8 mouse cellular contexts compared by ENCODE assay signal in genomic region chr15:96551569-96552380, GRCm38 (mm10).
DNase-seq lines count a peak whose midpoint lies in the region; ATAC-seq and TF ChIP-seq lines count a peak whose summit lies in the region.

No protein-coding gene starts in this region.

- H3K4me3 ChIP-seq in left cerebral cortex, adult 2 months = no peak overlapping the region

- DNase-seq in right cerebral cortex, postnatal 10 days (ENCODE audit: low spot score in 2 of 2) = peak; percentile 56 to 62
- no peak for DNase-seq in right cerebral cortex, postnatal 4 days
- DNase-seq in cerebellum, adult 9-10 months = peak; percentile 83
- peak; percentile 69 for DNase-seq in hindlimb bud, embryonic 11.5 days (ENCODE audit: extremely low spot score, low read depth, low spot score)
- peak; percentile 32 to 40 for DNase-seq in left cerebral cortex, adult 2 months (ENCODE audit: extremely low spot score in 1 of 2, low spot score in 2 of 2)
- DNase-seq in splenic B cell, adult 2 months (ENCODE audit: low read depth, low spot score) = peak; percentile 88

- ATAC-seq in frontal cortex, adult (ENCODE audit: low TSS enrichment) = peak; percentile 93
- ATAC-seq in megakaryocyte progenitor cell, adult 5-6 weeks (replicated peaks; ENCODE audit: poor library complexity) = peak; percentile 100

- TF ChIP-seq CTCF in left cerebral cortex, adult 2 months (IDR thresholded peaks at IDR 0.05) = peak; percentile 95

- H3K36me3 ChIP-seq in splenic B cell, adult 2 months (ENCODE audit: control insufficient read depth, insufficient read depth, low read length, poor library complexity, severe bottlenecking) = no peaks in the 10 kb centered on the region

- no peaks in the 10 kb centered on the region for H3K27me3 ChIP-seq in splenic B cell, adult 2 months (ENCODE audit: control insufficient read depth, insufficient read depth, low read length, poor library complexity, severe bottlenecking)

- intact Hi-C loops in left cerebral cortex, adult 2 months (cut with DNase I) = no loop called here

- no peak overlapping the region for H3K27ac ChIP-seq in left cerebral cortex, adult 2 months
